Mouse (Mus musculus) neural tube, embryonic 15.5 days (tissue): ENCODE data around the gene Hid1. TPM values are rescaled to one million over a fixed set of nuclear protein-coding genes. Genes with fewer than 3 reads are reported as not detected.

Experiments used
- ATAC-seq: fragments of 200-750 bp; cut with Nextera tagmentation; 2 replicates; pipeline ENCODE4 v1.8.0; 2017; ENCODE audit warnings: mild to moderate bottlenecking, moderate TSS enrichment, moderate library complexity; ENCODE audit not compliant: low FRiP score
- H3K27ac ChIP-seq: fragments of 300-500 bp; sonication (generic); replicated peaks from 2 replicates; pipeline ENCODE4 v1.5.1; 2015; ENCODE audit warnings: mild to moderate bottlenecking, inconsistent platforms
- H3K27me3 ChIP-seq: fragments of 300-500 bp; sonication (generic); replicated peaks from 2 replicates; pipeline ENCODE4 v1.6.1; 2015; ENCODE audit warnings: inconsistent platforms
- H3K36me3 ChIP-seq: fragments of 300-500 bp; sonication (generic); 2 replicates; pipeline ENCODE4 v1.6.1; 2015; ENCODE audit warnings: inconsistent platforms
- H3K4me1 ChIP-seq: fragments of 300-500 bp; sonication (generic); 2 replicates; pipeline ENCODE4 v1.6.1; 2015; ENCODE audit warnings: inconsistent platforms
- H3K4me2 ChIP-seq: fragments of 300-500 bp; sonication (generic); 2 replicates; pipeline ENCODE4 v1.6.1; 2015; ENCODE audit warnings: inconsistent platforms, mild to moderate bottlenecking, moderate library complexity
- H3K4me3 ChIP-seq: fragments of 300-500 bp; sonication (generic); replicated peaks from 2 replicates; pipeline ENCODE4 v1.5.1; 2015; ENCODE audit warnings: mild to moderate bottlenecking, inconsistent platforms
- H3K9ac ChIP-seq: fragments of 300-500 bp; sonication (generic); replicated peaks from 2 replicates; pipeline ENCODE4 v1.6.1; 2015; ENCODE audit warnings: mild to moderate bottlenecking, inconsistent platforms
- H3K9me3 ChIP-seq: fragments of 300-500 bp; sonication (generic); replicated peaks from 2 replicates; pipeline ENCODE4 v1.6.1; 2016; ENCODE audit warnings: inconsistent platforms
- WGBS: fragments of 180-500 bp; shearing (Covaris S2); methylation state at CpG from one replicate; pipeline ENCODE4 v1.1.7; 2015; ENCODE audit warnings: mixed read lengths; 5-methylcytosine and 5-hydroxymethylcytosine counted together
- polyA plus RNA-seq: library from polyadenylated mRNA; unstranded; fragments of >200 nt; fragmentation: Nextera tagmentation; extraction: Ambion mirVana; gene quantifications from 2 replicates; pipeline ENCODE4 v1.2.1, GENCODE M21; 2015

Gene Hid1
- polyA plus RNA-seq, 1 experiment from 2014 or later, result 55.6 TPM

GRCm38 (mm10) chr11:115373805-115374694 is 6.5 kb upstream of the Hid1 start:
- Histone ChIP-seq H3K27me3 (peaks cover 21% of the 10 kb centered on the region), H3K4me1 (peaks cover 17% of the 10 kb centered on the region), H3K4me3 (peak overlapping the region; percentile 47), H3K27ac (peak overlapping the region; percentile 78), H3K9me3 (no peaks in the 10 kb centered on the region), H3K36me3 (no peaks in the 10 kb centered on the region), H3K4me2 (peak overlapping the region; percentile 83), H3K9ac (peak overlapping the region; percentile 59)
- ATAC-seq, result peak; percentile 79
- 1% methylated on average over 30 of the region's 30 CpGs for WGBS

- H3K36me3 ChIP-seq, result no peaks in the 10 kb centered on the region
- peaks cover 21% of the 10 kb centered on the region for H3K27me3 ChIP-seq
- no peak overlapping the region for H3K27ac ChIP-seq
- no peaks in the 10 kb centered on the region for H3K9me3 ChIP-seq
- H3K4me2 ChIP-seq, result no peak overlapping the region
- peaks cover 18% of the 10 kb centered on the region for H3K4me1 ChIP-seq
- H3K9ac ChIP-seq, result no peak overlapping the region
- no peak overlapping the region for H3K4me3 ChIP-seq
- ATAC-seq, result no peak
- 51% methylated on average over 2 of the region's 2 CpGs for WGBS
Observed at GRCm38 (mm10) chr11:115372737-115373136, 5.2 kb upstream of the Hid1 start.

- H3K9ac ChIP-seq, result no peak overlapping the region
- no peaks in the 10 kb centered on the region for H3K36me3 ChIP-seq
- no peak overlapping the region for H3K27ac ChIP-seq
- 72% methylated on average over 1 of the region's 1 CpGs for WGBS
- H3K4me1 ChIP-seq, result peaks cover 20% of the 10 kb centered on the region
- ATAC-seq, result no peak
- H3K9me3 ChIP-seq, result no peaks in the 10 kb centered on the region
- H3K27me3 ChIP-seq, result peaks cover 21% of the 10 kb centered on the region
- no peak overlapping the region for H3K4me3 ChIP-seq
- no peak overlapping the region for H3K4me2 ChIP-seq
Observed at GRCm38 (mm10) chr11:115372015-115372414, 4.5 kb upstream of the Hid1 start.

GRCm38 (mm10) chr11:115371354-115371753 is 3.8 kb upstream of the Hid1 start:
- H3K4me2 ChIP-seq, result no peak overlapping the region
- no peak for ATAC-seq
- H3K9me3 ChIP-seq, result no peaks in the 10 kb centered on the region
- H3K4me1 ChIP-seq, result peaks cover 25% of the 10 kb centered on the region
- H3K9ac ChIP-seq, result no peak overlapping the region
- 47% methylated on average over 8 of the region's 8 CpGs for WGBS
- H3K27me3 ChIP-seq, result peaks cover 19% of the 10 kb centered on the region
- no peak overlapping the region for H3K4me3 ChIP-seq
- no peak overlapping the region for H3K27ac ChIP-seq
- H3K36me3 ChIP-seq, result no peaks in the 10 kb centered on the region

- Histone ChIP-seq H3K27me3 (peaks cover 10% of the 10 kb centered on the region), H3K4me2 (no peak overlapping the region), H3K27ac (no peak overlapping the region), H3K36me3 (no peaks in the 10 kb centered on the region), H3K9ac (no peak overlapping the region), H3K4me1 (peaks cover 35% of the 10 kb centered on the region), H3K9me3 (no peaks in the 10 kb centered on the region), H3K4me3 (no peak overlapping the region)
- no peak for ATAC-seq
- 50% methylated on average over 7 of the region's 7 CpGs for WGBS
Observed at GRCm38 (mm10) chr11:115370368-115370767, 2.8 kb upstream of the Hid1 start.

GRCm38 (mm10) chr11:115366706-115367394 is 706 bp downstream of the Hid1 start:
- peak overlapping the region; percentile 77 for H3K4me2 ChIP-seq
- peak overlapping the region; percentile 58 for H3K4me3 ChIP-seq

GRCm38 (mm10) chr11:115366039-115366705 is 1.4 kb downstream of the Hid1 start:
- Histone ChIP-seq H3K27me3 (0 out of 2 replicates have a peak, but pooled peaks cover 4% of the 10 kb centered on the region), H3K9me3 (no peaks in the 10 kb centered on the region), H3K9ac (peak overlapping the region; percentile 82), H3K4me1 (peaks cover 30% of the 10 kb centered on the region), H3K27ac (peak overlapping the region; percentile 88), H3K36me3 (no peaks in the 10 kb centered on the region), H3K4me2 (peak overlapping the region; percentile 77), H3K4me3 (peak overlapping the region; percentile 58)
- peak; percentile 9; the same call in 1 of the 2 replicates for ATAC-seq
- 48% methylated on average over 7 of the region's 7 CpGs for WGBS

More at GRCm38 (mm10) chr11:115366706-115367394, 706 bp downstream of the Hid1 start:
- Histone ChIP-seq H3K4me1 (peaks cover 30% of the 10 kb centered on the region), H3K9ac (peak overlapping the region; percentile 82), H3K36me3 (no peaks in the 10 kb centered on the region), H3K27me3 (0 out of 2 replicates have a peak, but pooled peaks cover 4% of the 10 kb centered on the region), H3K27ac (peak overlapping the region; percentile 88), H3K9me3 (no peaks in the 10 kb centered on the region)
- ATAC-seq, result peak; percentile 82
- 2% methylated on average over 26 of the region's 28 CpGs for WGBS

- 88% methylated on average over 3 of the region's 3 CpGs for WGBS
- 0 out of 2 replicates have a peak, but pooled peaks cover 2% of the 10 kb centered on the region for H3K27me3 ChIP-seq
Observed at GRCm38 (mm10) chr11:115364136-115364535, 3.4 kb downstream of the Hid1 start.

GRCm38 (mm10) chr11:115359726-115360125 is 7.8 kb downstream of the Hid1 start:
- Histone ChIP-seq H3K27ac (peak overlapping the region; percentile 63), H3K9ac (no peak overlapping the region), H3K4me1 (peaks cover 23% of the 10 kb centered on the region), H3K36me3 (peaks cover 18% of the 10 kb centered on the region), H3K9me3 (no peaks in the 10 kb centered on the region), H3K4me2 (no peak overlapping the region), H3K27me3 (peaks cover 6% of the 10 kb centered on the region; the same call in 1 of the 2 replicates), H3K4me3 (no peak overlapping the region)
- 58% methylated on average over 6 of the region's 6 CpGs for WGBS
- no peak for ATAC-seq

More at GRCm38 (mm10) chr11:115364136-115364535, 3.4 kb downstream of the Hid1 start:
- Histone ChIP-seq H3K36me3 (no peaks in the 10 kb centered on the region), H3K4me3 (no peak overlapping the region), H3K9me3 (no peaks in the 10 kb centered on the region), H3K4me2 (no peak overlapping the region), H3K27ac (no peak overlapping the region), H3K9ac (no peak overlapping the region), H3K4me1 (peaks cover 40% of the 10 kb centered on the region)
- no peak for ATAC-seq

- Histone ChIP-seq H3K27me3 (peaks cover 6% of the 10 kb centered on the region; the same call in 1 of the 2 replicates), H3K9ac (peak overlapping the region; percentile 7; the same call in 1 of the 2 replicates), H3K4me1 (peaks cover 22% of the 10 kb centered on the region), H3K4me2 (no peak overlapping the region), H3K27ac (peak overlapping the region; percentile 63), H3K9me3 (no peaks in the 10 kb centered on the region), H3K36me3 (peaks cover 18% of the 10 kb centered on the region), H3K4me3 (no peak overlapping the region)
- ATAC-seq, result no peak
- WGBS, result 33% methylated on average over 3 of the region's 3 CpGs
Observed at GRCm38 (mm10) chr11:115359293-115359692, 8.3 kb downstream of the Hid1 start.

GRCm38 (mm10) chr11:115358468-115358867 is 9.1 kb downstream of the Hid1 start:
- Histone ChIP-seq H3K27ac (peak overlapping the region; percentile 63), H3K36me3 (peaks cover 21% of the 10 kb centered on the region), H3K4me2 (no peak overlapping the region), H3K9me3 (no peaks in the 10 kb centered on the region), H3K27me3 (peaks cover 6% of the 10 kb centered on the region; the same call in 1 of the 2 replicates), H3K4me1 (peaks cover 18% of the 10 kb centered on the region), H3K9ac (0 out of 2 replicates have a peak overlapping the region, but pooled peaks have one; percentile 7), H3K4me3 (no peak overlapping the region)
- 17% methylated on average over 5 of the region's 5 CpGs for WGBS
- ATAC-seq, result peak; percentile 45; the same call in 1 of the 2 replicates
